Mouse (Mus musculus) embryo, embryonic 11 days (tissue): Measurements from ENCODE around the gene Gjd3.
A peak's percentile ranks its signal among the peaks of the same experiment; 100 is the strongest.
"Not testable (repeated sequence)": the region's sequence is repeated elsewhere in the genome, so short reads cannot be mapped to it uniquely, and the experiment has no call there.

ENCODE experiments used
- DNase-seq: peaks from one replicate; pipeline ENCODE4 v3.0.0-alpha.2; 2015

Gene Gjd3

GRCm38 (mm10) chr11:98943741-98944461, 38.9 kb downstream of the Gjd3 start:
- DNase-seq: no peak

GRCm38 (mm10) chr11:98942923-98943641, 39.7 kb downstream of the Gjd3 start:
- DNase-seq: no peak

GRCm38 (mm10) chr11:98942555-98942922, 40.3 kb downstream of the Gjd3 start:
- DNase-seq: no peak

GRCm38 (mm10) chr11:98941826-98942550, 40.8 kb downstream of the Gjd3 start:
- DNase-seq: peak; percentile 88

GRCm38 (mm10) chr11:98941341-98941825, 41.4 kb downstream of the Gjd3 start:
- DNase-seq: no peak

- DNase-seq: no peak
These were observed 42.0 kb downstream of the Gjd3 start for GRCm38 (mm10) chr11:98940776-98941175.

- no peak for DNase-seq
These were observed 42.7 kb downstream of the Gjd3 start for GRCm38 (mm10) chr11:98939953-98940641.

GRCm38 (mm10) chr11:98939084-98939952, 43.5 kb downstream of the Gjd3 start:
- no peak for DNase-seq

- no peak for DNase-seq
These were observed 44.1 kb downstream of the Gjd3 start for GRCm38 (mm10) chr11:98938701-98939083.

- peak; percentile 72 for DNase-seq
These were observed 44.7 kb downstream of the Gjd3 start for GRCm38 (mm10) chr11:98937914-98938694.

GRCm38 (mm10) chr11:98937410-98937913, 45.4 kb downstream of the Gjd3 start:
- peak; percentile 98 for DNase-seq

- no peak for DNase-seq
These were observed 46.0 kb downstream of the Gjd3 start for GRCm38 (mm10) chr11:98936606-98937409.

- peak; percentile 88 for DNase-seq
These were observed 46.6 kb downstream of the Gjd3 start for GRCm38 (mm10) chr11:98936170-98936569.

- DNase-seq: no peak
These were observed 47.7 kb downstream of the Gjd3 start for GRCm38 (mm10) chr11:98935123-98935522.

GRCm38 (mm10) chr11:98934367-98934766, 48.4 kb downstream of the Gjd3 start:
- DNase-seq: no peak

GRCm38 (mm10) chr11:98933847-98934246, 49.0 kb downstream of the Gjd3 start:
- DNase-seq: not testable (repeated sequence)

GRCm38 (mm10) chr11:98933151-98933550, 49.7 kb downstream of the Gjd3 start:
- no peak for DNase-seq

GRCm38 (mm10) chr11:98932293-98933091, 50.3 kb downstream of the Gjd3 start:
- DNase-seq: peak; percentile 58
